7 mouse cellular contexts compared by ENCODE assay signal in the genomic region with DNA sequence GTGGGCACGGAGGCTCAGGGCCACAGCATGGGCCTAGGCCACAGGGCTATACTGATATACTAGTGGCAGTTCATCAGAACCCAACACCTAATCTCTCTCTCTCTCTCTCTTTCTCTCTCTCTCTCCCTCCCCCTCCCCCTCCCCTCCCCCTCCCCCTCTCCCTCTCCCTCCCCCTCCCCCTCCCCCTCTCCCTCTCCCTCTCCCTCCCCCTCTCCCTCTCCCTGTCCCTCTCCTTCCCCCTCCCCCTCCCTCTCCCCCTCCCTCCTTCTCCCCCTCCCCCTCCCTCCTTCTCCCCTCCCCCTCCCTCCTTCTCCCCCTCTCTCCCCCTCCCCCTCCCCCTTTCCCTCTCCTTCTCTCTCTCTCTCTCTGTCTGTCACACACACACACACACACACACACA. TPM values are rescaled to one million over a fixed set of nuclear protein-coding genes. Genes with fewer than 3 reads are reported as not detected.
DNase-seq lines count a peak whose midpoint lies in the region; ATAC-seq and TF ChIP-seq lines count a peak whose summit lies in the region.
"Not testable (repeated sequence)": the region's sequence is repeated elsewhere in the genome, so short reads cannot be mapped to it uniquely, and the experiment has no call there.

A gene (minus strand): TSS at position 101 of the 400 bp plus-strand sequence.

- not testable (repeated sequence) for H3K36me3 ChIP-seq in heart, embryonic 11.5 days (ENCODE audit: control insufficient read depth, insufficient read depth, low read length); kidney, embryonic 15.5 days; limb, embryonic 15.5 days; neural tube, embryonic 11.5 days (ENCODE audit: control insufficient read depth, insufficient read depth, low read length)

- not testable (repeated sequence) for TF ChIP-seq CTCF in embryonic fibroblast, embryonic 13.5 days (IDR thresholded peaks at IDR 0.05; ENCODE audit: borderline replicate concordance, insufficient read depth, low read length)

- not testable (repeated sequence) for H3K9ac ChIP-seq in heart, embryonic 11.5 days (ENCODE audit: low read depth, low read length); kidney, embryonic 15.5 days; limb, embryonic 15.5 days; neural tube, embryonic 11.5 days (ENCODE audit: low read length)

- H3K4me1 ChIP-seq in embryonic fibroblast, embryonic 13.5 days (ENCODE audit: control insufficient read depth, insufficient read depth, low read length); heart, embryonic 11.5 days (ENCODE audit: control insufficient read depth, insufficient read depth, low read length); kidney, embryonic 15.5 days; limb, embryonic 15.5 days; neural tube, embryonic 11.5 days (ENCODE audit: control insufficient read depth, insufficient read depth, low read length): not testable (repeated sequence)

- not testable (repeated sequence) for H3K4me2 ChIP-seq in heart, embryonic 11.5 days; kidney, embryonic 15.5 days; limb, embryonic 15.5 days; neural tube, embryonic 11.5 days (ENCODE audit: low read depth)

- not testable (repeated sequence) for DNase-seq in adrenal gland, postnatal 14 days; heart, postnatal 4 days; neural tube, embryonic 11.5 days (ENCODE audit: low spot score)

- peaks cover 11% of the 10 kb centered on the region for H3K27me3 ChIP-seq in heart, embryonic 11.5 days (ENCODE audit: control insufficient read depth, insufficient read depth, low read length)
- not testable (repeated sequence) for H3K27me3 ChIP-seq in kidney, embryonic 15.5 days; limb, embryonic 15.5 days; neural tube, embryonic 11.5 days (ENCODE audit: control insufficient read depth, insufficient read depth, low read length)

- not testable (repeated sequence) for H3K4me3 ChIP-seq in embryonic fibroblast, embryonic 13.5 days (ENCODE audit: insufficient read depth, low read length); heart, embryonic 11.5 days (ENCODE audit: low read depth, low read length); kidney, embryonic 15.5 days (replicated peaks); limb, embryonic 15.5 days; neural tube, embryonic 11.5 days (ENCODE audit: low read depth, low read length)

- WGBS in heart, embryonic 11.5 days (ENCODE audit: insufficient replicate concordance), result 76% methylated on average over 1 of the region's 1 CpGs
- WGBS in kidney, embryonic 15.5 days, result 83% methylated on average over 1 of the region's 1 CpGs
- WGBS in limb, embryonic 15.5 days, result 100% methylated on average over 1 of the region's 1 CpGs
- WGBS in neural tube, embryonic 11.5 days, result 73% methylated on average over 1 of the region's 1 CpGs

- TF ChIP-seq POLR2A in embryonic fibroblast, embryonic 13.5 days (IDR thresholded peaks at IDR 0.05; ENCODE audit: low read depth, low read length), result not testable (repeated sequence)

- H3K9me3 ChIP-seq in heart, embryonic 11.5 days (replicated peaks; ENCODE audit: control insufficient read depth, low read length); kidney, embryonic 15.5 days (replicated peaks); limb, embryonic 15.5 days; neural tube, embryonic 11.5 days (ENCODE audit: control insufficient read depth, low read length): not testable (repeated sequence)

- not testable (repeated sequence) for H3K27ac ChIP-seq in embryonic fibroblast, embryonic 13.5 days (ENCODE audit: insufficient read depth, low read length); heart, embryonic 11.5 days (ENCODE audit: low read depth, low read length); kidney, embryonic 15.5 days; limb, embryonic 15.5 days; neural tube, embryonic 11.5 days (ENCODE audit: low read depth, low read length)

- not testable (repeated sequence) for ATAC-seq in heart, embryonic 11.5 days (replicated peaks; ENCODE audit: insufficient number of reproducible peaks, low FRiP score, low TSS enrichment); kidney, embryonic 15.5 days (replicated peaks; ENCODE audit: low FRiP score); limb, embryonic 15.5 days (ENCODE audit: insufficient number of reproducible peaks, low FRiP score, low TSS enrichment, low read depth); neural tube, embryonic 11.5 days (ENCODE audit: insufficient read depth, low FRiP score, low TSS enrichment)

RNA-seq across cellular contexts. Expression of the gene that starts here (rescaled TPM):
- 29.1 and 36.7 TPM in 2 replicates for total RNA-seq in adrenal gland, postnatal 14 days (2021)
- 65.8 and 74.0 TPM in 2 replicates for polyA plus RNA-seq in embryonic fibroblast, embryonic 13.5 days (2011; ENCODE audit: insufficient read length, low read depth, missing spikeins)
- polyA plus RNA-seq in heart, embryonic 11.5 days (2014; fragmentation: Nextera tagmentation; extraction: Ambion mirVana), result 12.1 and 13.5 TPM in 2 replicates
- 10 to 100 TPM; 24.8 to 26.1 TPM for total RNA-seq in heart, postnatal 4 days (2021)
- 40.8 and 51.0 TPM in 2 replicates for polyA plus RNA-seq in kidney, embryonic 15.5 days (2015; fragmentation: Nextera tagmentation; extraction: Ambion mirVana)
- 24.6 and 25.7 TPM in 2 replicates for polyA plus RNA-seq in limb, embryonic 15.5 days (2015; fragmentation: Nextera tagmentation; extraction: Ambion mirVana)
- polyA plus RNA-seq in neural tube, embryonic 11.5 days (2014; fragmentation: Nextera tagmentation; extraction: Ambion mirVana), result 9.2 and 10.2 TPM in 2 replicates
